In genomic region chr4:107210483-107211097, GRCm38 (mm10) we compare ENCODE assay signal across 14 mouse cellular contexts. TPM values are rescaled to one million over a fixed set of nuclear protein-coding genes. Genes with fewer than 3 reads are reported as not detected.
DNase-seq lines count a peak whose midpoint lies in the region; ATAC-seq and TF ChIP-seq lines count a peak whose summit lies in the region.
"Had no signal": no experiment of that assay in that cellular context is flagged by ENCODE, and none has a peak within 500 bp of the region (broad histone marks: within the 10 kb centered on the region; RNA-seq: fewer than 3 reads in every experiment).

No protein-coding gene starts in this region.

- TF ChIP-seq CTCF in lung, postnatal 0 days (IDR thresholded peaks at IDR 0.05): no peak

- no peak overlapping the region for H3K4me2 ChIP-seq in lung, postnatal 0 days (replicated peaks; ENCODE audit: low read depth, low read length)
- no peak overlapping the region for H3K4me2 ChIP-seq in stomach, embryonic 16.5 days (ENCODE audit: low read depth, low read length)
- no peak overlapping the region for H3K4me2 ChIP-seq in neural tube, embryonic 15.5 days

- H3K27ac ChIP-seq in lung, postnatal 0 days (ENCODE audit: low read length): peak overlapping the region; percentile 85
- H3K27ac ChIP-seq in stomach, embryonic 16.5 days (ENCODE audit: low read length): peak overlapping the region; percentile 77
- H3K27ac ChIP-seq in neural tube, embryonic 15.5 days (replicated peaks): no peak overlapping the region
- H3K27ac ChIP-seq: liver, embryonic 14.5 days had no signal

- intact Hi-C loops in heart, postnatal 14 days (cut with DNase I): no loop called here

- TF ChIP-seq EP300 in lung, postnatal 0 days (IDR thresholded peaks at IDR 0.05): 0 out of 2 replicates have a peak, but pooled peaks have one; percentile 11

- peak; percentile 90 for ATAC-seq in lung, postnatal 0 days
- peak; percentile 80 for ATAC-seq in stomach, embryonic 16.5 days (ENCODE audit: insufficient read depth, low FRiP score)
- no peak for ATAC-seq in neural tube, embryonic 15.5 days (ENCODE audit: low FRiP score)

- no peaks in the 10 kb centered on the region for H3K9me3 ChIP-seq in lung, postnatal 0 days (ENCODE audit: low read length)
- H3K9me3 ChIP-seq in stomach, embryonic 16.5 days (replicated peaks; ENCODE audit: control insufficient read depth, low read length): no peaks in the 10 kb centered on the region
- no peaks in the 10 kb centered on the region for H3K9me3 ChIP-seq in neural tube, embryonic 15.5 days (replicated peaks)

- H3K27me3 ChIP-seq in lung, postnatal 0 days (replicated peaks; ENCODE audit: insufficient read depth, low read length): no peaks in the 10 kb centered on the region
- H3K27me3 ChIP-seq in stomach, embryonic 16.5 days (ENCODE audit: control insufficient read depth, insufficient read depth, low read length): no peaks in the 10 kb centered on the region
- H3K27me3 ChIP-seq in neural tube, embryonic 15.5 days (replicated peaks): no peaks in the 10 kb centered on the region

- H3K4me1 ChIP-seq in lung, postnatal 0 days (ENCODE audit: insufficient read depth, low read depth, low read length): no peaks in the 10 kb centered on the region
- no peaks in the 10 kb centered on the region for H3K4me1 ChIP-seq in stomach, embryonic 16.5 days (ENCODE audit: control insufficient read depth, insufficient read depth, low read length)
- H3K4me1 ChIP-seq in neural tube, embryonic 15.5 days: no peaks in the 10 kb centered on the region

- no peak overlapping the region for H3K9ac ChIP-seq in lung, postnatal 0 days (replicated peaks; ENCODE audit: low read depth)
- H3K9ac ChIP-seq in stomach, embryonic 16.5 days (ENCODE audit: low read length): no peak overlapping the region
- H3K9ac ChIP-seq in neural tube, embryonic 15.5 days (replicated peaks): no peak overlapping the region
- H3K9ac ChIP-seq: liver, embryonic 14.5 days had no signal

- WGBS in lung, postnatal 0 days: 51% methylated on average over 5 of the region's 5 CpGs
- 47% methylated on average over 5 of the region's 5 CpGs for WGBS in stomach, embryonic 16.5 days
- 79% methylated on average over 5 of the region's 5 CpGs for WGBS in neural tube, embryonic 15.5 days

- peak; percentile 37 to 63 for DNase-seq in urinary bladder, adult 18-20 months (ENCODE audit: low spot score in 2 of 2)
- no peak for DNase-seq in urinary bladder, postnatal 10 days (ENCODE audit: low spot score)
- DNase-seq in induced T-regulatory cell, adult 2 months (ENCODE audit: low read depth): peak; percentile 34
- peak; percentile 91 for DNase-seq in lung, postnatal 0 days (ENCODE audit: low spot score)
- no peak for DNase-seq in thymus, postnatal 4 days
- no peak for DNase-seq in heart, postnatal 14 days
- DNase-seq: cerebellum, adult 11-12 months; kidney, postnatal 36 days had no signal

- H3K36me3 ChIP-seq in lung, postnatal 0 days (ENCODE audit: insufficient read depth, low read length): no peaks in the 10 kb centered on the region
- 0 out of 2 replicates have a peak, but pooled peaks cover 2% of the 10 kb centered on the region for H3K36me3 ChIP-seq in stomach, embryonic 16.5 days (ENCODE audit: control insufficient read depth, insufficient read depth, low read length)
- H3K36me3 ChIP-seq in neural tube, embryonic 15.5 days: peaks cover 19% of the 10 kb centered on the region

- H3K4me3 ChIP-seq in lung, postnatal 0 days (ENCODE audit: low read depth, low read length): no peak overlapping the region
- no peak overlapping the region for H3K4me3 ChIP-seq in stomach, embryonic 16.5 days (replicated peaks; ENCODE audit: low read length)
- H3K4me3 ChIP-seq in neural tube, embryonic 15.5 days (replicated peaks): no peak overlapping the region

RNA-seq across cellular contexts. Expression of gene Ldlrad1, which starts 1.6 kb away (rescaled TPM):
- polyA plus RNA-seq in lung, postnatal 0 days (2015; fragmentation: Nextera tagmentation; extraction: Ambion mirVana): 3.5 and 3.8 TPM in 2 replicates
- not detected in 2 replicates for polyA plus RNA-seq in stomach, embryonic 16.5 days (2015; fragmentation: Nextera tagmentation; extraction: Ambion mirVana)
- under 1 TPM in 1 of 2 experiments, not detected in 1; 0.33 TPM for total RNA-seq in heart, postnatal 14 days (2021)
- not detected in 2 replicates for polyA plus RNA-seq in neural tube, embryonic 15.5 days (2015; fragmentation: Nextera tagmentation; extraction: Ambion mirVana)
- total RNA-seq: adrenal gland, postnatal 4 days; heart, adult 8-10 months had no signal
- polyA plus RNA-seq: hindbrain, embryonic 11.5 days; liver, embryonic 14.5 days had no signal

RNA-seq across cellular contexts. Expression of gene Tceanc2, which starts 31.7 kb away (rescaled TPM):
- polyA plus RNA-seq in lung, postnatal 0 days (2015; fragmentation: Nextera tagmentation; extraction: Ambion mirVana): 20.7 and 22.0 TPM in 2 replicates
- polyA plus RNA-seq in stomach, embryonic 16.5 days (2015; fragmentation: Nextera tagmentation; extraction: Ambion mirVana): 17.9 and 25.2 TPM in 2 replicates
- 10 to 100 TPM; 11.8 to 12.5 TPM for total RNA-seq in heart, postnatal 14 days (2021)
- polyA plus RNA-seq in neural tube, embryonic 15.5 days (2015; fragmentation: Nextera tagmentation; extraction: Ambion mirVana): 17.7 and 36.3 TPM in 2 replicates

RNA-seq across cellular contexts. Expression of gene Tmem59, which starts 32.4 kb away (rescaled TPM):
- polyA plus RNA-seq in lung, postnatal 0 days (2015; fragmentation: Nextera tagmentation; extraction: Ambion mirVana): 790 and 798 TPM in 2 replicates
- 442 and 466 TPM in 2 replicates for polyA plus RNA-seq in stomach, embryonic 16.5 days (2015; fragmentation: Nextera tagmentation; extraction: Ambion mirVana)
- 100 to 1,000 TPM; 149 to 155 TPM for total RNA-seq in heart, postnatal 14 days (2021)
- 391 and 405 TPM in 2 replicates for polyA plus RNA-seq in neural tube, embryonic 15.5 days (2015; fragmentation: Nextera tagmentation; extraction: Ambion mirVana)

RNA-seq across cellular contexts. Expression of gene Lrrc42, which starts 42.7 kb away (rescaled TPM):
- polyA plus RNA-seq in lung, postnatal 0 days (2015; fragmentation: Nextera tagmentation; extraction: Ambion mirVana): 37.8 and 41.3 TPM in 2 replicates
- polyA plus RNA-seq in stomach, embryonic 16.5 days (2015; fragmentation: Nextera tagmentation; extraction: Ambion mirVana): 52.7 TPM in 2 replicates
- 10 to 100 TPM; 11.1 to 14.1 TPM for total RNA-seq in heart, postnatal 14 days (2021)
- 54.6 and 63.7 TPM in 2 replicates for polyA plus RNA-seq in neural tube, embryonic 15.5 days (2015; fragmentation: Nextera tagmentation; extraction: Ambion mirVana)

RNA-seq across cellular contexts. Expression of gene Hspb11, which starts 42.8 kb away (rescaled TPM):
- polyA plus RNA-seq in lung, postnatal 0 days (2015; fragmentation: Nextera tagmentation; extraction: Ambion mirVana): 44.6 and 51.3 TPM in 2 replicates
- polyA plus RNA-seq in stomach, embryonic 16.5 days (2015; fragmentation: Nextera tagmentation; extraction: Ambion mirVana): 28.1 and 39.1 TPM in 2 replicates
- 10 to 100 TPM; 14.6 TPM for total RNA-seq in heart, postnatal 14 days (2021)
- polyA plus RNA-seq in neural tube, embryonic 15.5 days (2015; fragmentation: Nextera tagmentation; extraction: Ambion mirVana): 40.6 and 41.8 TPM in 2 replicates

Comparison
In these comparisons a context has a peak if more than half of its experiments do, and no peak if none do; other contexts are left out.
1. DNase-seq: peak in urinary bladder, adult 18-20 months (2 of 2), induced T-regulatory cell, adult 2 months (single experiment) and lung, postnatal 0 days (single experiment); none in urinary bladder, postnatal 10 days (single experiment), thymus, postnatal 4 days (single experiment) and heart, postnatal 14 days (0 of 2).